Mouse (Mus musculus) megakaryocyte, embryonic 14.5 days (primary cell): ENCODE measurements around the gene Cdk5. TPM values are rescaled to one million over a fixed set of nuclear protein-coding genes. Genes with fewer than 3 reads are reported as not detected.

Experiments used
- H3K27me3 ChIP-seq: replicated peaks from 2 replicates; pipeline ENCODE3; 2012; ENCODE audit warnings: inconsistent platforms
- H3K36me3 ChIP-seq: replicated peaks from 2 replicates; pipeline ENCODE3; 2012; ENCODE audit warnings: low read length, inconsistent platforms, mixed read lengths
- H3K4me1 ChIP-seq: 2 replicates; pipeline ENCODE4 v1.6.1; 2012; ENCODE audit warnings: inconsistent platforms
- H3K4me3 ChIP-seq: replicated peaks from 2 replicates; pipeline ENCODE3; 2012; ENCODE audit warnings: moderate library complexity, mild to moderate bottlenecking, inconsistent platforms
- H3K9me3 ChIP-seq: 2 replicates; pipeline ENCODE4 v1.6.1; 2012; ENCODE audit warnings: inconsistent platforms
- FLI1 ChIP-seq: IDR thresholded peaks from 2 replicates; pipeline ENCODE4 v1.6.1; 2012; ENCODE audit warnings: low read length, inconsistent platforms, mixed read lengths
- GATA1 ChIP-seq: IDR thresholded peaks from 3 replicates; pipeline ENCODE4 v1.6.1; 2012; ENCODE audit warnings: mixed read lengths, low read length, inconsistent platforms, borderline replicate concordance
- polyA plus RNA-seq: library from polyadenylated mRNA; stranded (reverse); fragments of >175 nt; gene quantifications from 2 replicates; pipeline ENCODE4 v1.2.3, GENCODE M21; 2012; ENCODE audit warnings: low replicate concordance; ENCODE audit not compliant: insufficient read depth

Gene Cdk5
- polyA plus RNA-seq, 1 experiment, result 14.5 TPM

DNA sequence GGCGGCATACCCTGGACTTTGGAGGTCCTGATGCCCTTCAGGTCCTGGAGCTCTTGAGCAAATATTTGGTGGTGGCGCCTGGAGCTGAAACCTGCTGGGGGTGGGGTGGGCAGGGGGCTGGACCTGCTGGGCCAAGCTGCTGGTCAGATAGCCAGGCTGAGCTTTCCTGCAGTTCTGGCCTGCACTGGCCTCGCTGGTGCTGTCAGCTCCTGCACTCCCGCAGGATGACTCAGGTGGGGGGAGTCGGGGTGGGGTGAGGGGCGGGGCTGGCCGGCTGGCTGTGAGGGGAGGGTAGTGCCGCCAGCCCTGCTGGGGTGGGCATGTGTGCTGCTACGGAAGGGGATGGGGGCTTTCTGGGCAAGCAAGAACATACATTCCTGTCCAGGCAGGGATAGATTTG is 5.3 kb upstream of the Cdk5 start:
- Histone ChIP-seq H3K9me3 (no peaks in the 10 kb centered on the region), H3K27me3 (no peaks in the 10 kb centered on the region), H3K4me1 (peaks cover 44% of the 10 kb centered on the region), H3K36me3 (peaks cover 62% of the 10 kb centered on the region), H3K4me3 (no peak overlapping the region)
- TF ChIP-seq GATA1 (no peak), FLI1 (no peak)

GRCm38 (mm10) chr5:24427981-24428402 is 4.7 kb upstream of the Cdk5 start:
- peaks cover 46% of the 10 kb centered on the region for H3K4me1 ChIP-seq
- no peaks in the 10 kb centered on the region for H3K9me3 ChIP-seq
- no peaks in the 10 kb centered on the region for H3K27me3 ChIP-seq
- peaks cover 56% of the 10 kb centered on the region for H3K36me3 ChIP-seq
- TF ChIP-seq GATA1 (no peak), FLI1 (no peak)
- no peak overlapping the region for H3K4me3 ChIP-seq

- Histone ChIP-seq H3K27me3 (no peaks in the 10 kb centered on the region), H3K4me3 (peak overlapping the region; percentile 92), H3K9me3 (no peaks in the 10 kb centered on the region), H3K36me3 (peaks cover 49% of the 10 kb centered on the region), H3K4me1 (peaks cover 53% of the 10 kb centered on the region)
- TF ChIP-seq FLI1 (no peak), GATA1 (no peak)
These were observed 3.9 kb upstream of the Cdk5 start for GRCm38 (mm10) chr5:24427285-24427633.

DNA sequence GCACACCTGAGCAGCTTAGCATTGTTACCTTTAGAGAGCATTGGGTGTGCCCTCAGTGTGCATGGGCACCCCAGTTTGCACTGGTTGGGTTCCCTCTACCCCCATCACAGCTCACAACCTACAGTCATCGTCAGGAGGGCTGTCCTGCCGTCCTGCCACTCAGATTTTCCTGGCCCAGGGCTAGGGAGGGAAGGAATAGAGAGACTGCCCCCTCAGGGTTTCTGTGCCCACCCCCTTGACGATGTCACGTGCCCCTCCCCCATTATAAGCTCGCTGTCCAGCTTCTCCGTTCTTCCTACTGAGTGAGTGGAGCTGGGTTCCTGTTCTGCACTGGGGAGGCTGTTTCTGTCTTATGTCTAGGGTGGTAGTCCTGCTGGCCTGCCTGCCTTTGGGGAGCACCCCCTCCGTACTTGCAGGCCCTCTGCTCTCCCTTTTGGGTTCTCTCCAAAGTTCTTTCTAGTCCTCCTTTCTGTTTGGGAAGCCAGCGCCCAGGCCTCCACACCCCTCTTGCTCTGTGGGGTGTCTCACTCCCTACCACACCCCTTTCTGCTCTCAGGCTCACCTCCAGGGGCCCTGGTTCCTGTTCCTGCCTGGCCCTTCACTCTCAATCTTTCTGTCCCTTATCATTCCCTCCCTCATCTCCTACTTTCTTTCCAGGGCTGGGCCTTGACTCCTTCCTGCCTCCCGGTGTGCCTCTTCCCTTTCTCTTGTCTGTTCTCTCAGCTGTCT is 3.4 kb upstream of the Cdk5 start:
- TF ChIP-seq GATA1, result no peak
- TF ChIP-seq FLI1, result no peak
- Histone ChIP-seq H3K36me3 (peaks cover 49% of the 10 kb centered on the region), H3K27me3 (no peaks in the 10 kb centered on the region), H3K4me3 (peak overlapping the region; percentile 92), H3K9me3 (no peaks in the 10 kb centered on the region), H3K4me1 (peaks cover 58% of the 10 kb centered on the region)

DNA sequence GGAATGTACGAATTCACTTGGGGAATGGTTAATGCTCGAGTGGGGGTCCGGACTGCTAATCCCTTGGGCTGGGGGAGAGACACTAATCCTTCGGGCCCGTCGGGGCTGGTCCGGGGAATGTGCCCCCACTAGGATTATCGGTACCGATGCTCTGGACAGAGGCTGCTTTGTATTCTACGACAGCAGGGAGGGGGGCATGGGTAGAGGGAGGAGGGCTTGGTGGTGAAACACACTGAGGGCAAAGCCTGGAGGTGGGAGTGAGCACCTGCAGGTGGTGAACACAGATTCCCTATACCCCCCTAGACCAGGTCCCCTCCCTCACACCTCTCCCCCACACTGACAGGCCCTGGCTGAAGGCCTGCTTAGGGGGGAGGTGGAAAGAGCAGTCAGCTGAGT is 2.7 kb upstream of the Cdk5 start:
- Histone ChIP-seq H3K9me3 (no peaks in the 10 kb centered on the region), H3K4me1 (peaks cover 61% of the 10 kb centered on the region), H3K27me3 (no peaks in the 10 kb centered on the region), H3K4me3 (peak overlapping the region; percentile 92), H3K36me3 (peaks cover 49% of the 10 kb centered on the region)
- TF ChIP-seq GATA1 (no peak), FLI1 (no peak)

DNA sequence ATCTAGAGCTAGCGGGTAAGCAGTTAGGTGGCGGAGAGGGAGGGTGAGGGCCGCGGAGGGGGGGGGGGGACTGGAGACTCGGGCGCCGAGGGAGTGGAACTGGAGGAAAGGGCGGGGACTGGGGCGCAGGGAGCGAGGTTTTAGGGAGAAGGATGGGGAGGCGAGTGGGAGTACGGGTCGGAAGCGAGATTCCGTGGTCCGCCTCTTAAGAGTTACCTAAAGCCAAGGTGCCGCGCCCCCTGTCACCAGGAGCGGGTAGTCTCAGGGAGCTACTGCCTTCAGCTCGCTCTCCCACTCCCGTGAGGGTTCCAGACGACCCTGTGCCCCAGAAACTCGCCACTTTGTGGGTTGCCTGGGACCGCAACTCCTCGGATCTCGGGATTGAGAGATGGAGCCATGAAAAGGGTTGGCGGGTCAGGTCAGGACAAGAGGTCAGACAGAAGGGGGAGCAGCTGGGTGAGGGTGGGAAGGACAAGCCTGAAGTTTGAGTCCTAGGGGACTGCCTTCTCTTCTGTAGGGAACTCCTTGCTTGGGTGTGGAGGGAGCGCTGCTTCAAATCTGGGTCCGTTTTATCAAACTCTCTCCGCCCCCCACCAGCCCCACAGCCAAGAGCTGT is 2.2 kb upstream of the Cdk5 start:
- TF ChIP-seq GATA1, result no peak
- no peak for TF ChIP-seq FLI1
- peaks cover 49% of the 10 kb centered on the region for H3K36me3 ChIP-seq
- no peaks in the 10 kb centered on the region for H3K9me3 ChIP-seq
- H3K27me3 ChIP-seq, result no peaks in the 10 kb centered on the region
- H3K4me3 ChIP-seq, result peak overlapping the region; percentile 92
- H3K4me1 ChIP-seq, result peaks cover 66% of the 10 kb centered on the region

- peaks cover 49% of the 10 kb centered on the region for H3K36me3 ChIP-seq
- no peak for TF ChIP-seq FLI1
- TF ChIP-seq GATA1, result no peak
- no peaks in the 10 kb centered on the region for H3K27me3 ChIP-seq
- no peaks in the 10 kb centered on the region for H3K9me3 ChIP-seq
- peak overlapping the region; percentile 92 for H3K4me3 ChIP-seq
- peaks cover 72% of the 10 kb centered on the region for H3K4me1 ChIP-seq
These were observed 1.6 kb upstream of the Cdk5 start for GRCm38 (mm10) chr5:24424861-24425411.

GRCm38 (mm10) chr5:24424004-24424781 is 863 bp upstream of the Cdk5 start:
- Histone ChIP-seq H3K27me3 (peaks cover 1% of the 10 kb centered on the region), H3K4me1 (peaks cover 79% of the 10 kb centered on the region), H3K9me3 (no peaks in the 10 kb centered on the region), H3K4me3 (peak overlapping the region; percentile 92), H3K36me3 (peaks cover 49% of the 10 kb centered on the region)
- TF ChIP-seq GATA1 (no peak), FLI1 (no peak)

GRCm38 (mm10) chr5:24420381-24420780 is 2.9 kb downstream of the Cdk5 start:
- peaks cover 63% of the 10 kb centered on the region for H3K4me1 ChIP-seq
- peaks cover 26% of the 10 kb centered on the region for H3K27me3 ChIP-seq
- H3K36me3 ChIP-seq, result peaks cover 55% of the 10 kb centered on the region
- TF ChIP-seq FLI1 (no peak), GATA1 (no peak)
- no peaks in the 10 kb centered on the region for H3K9me3 ChIP-seq
- no peak overlapping the region for H3K4me3 ChIP-seq

GRCm38 (mm10) chr5:24417587-24417986 is 5.7 kb downstream of the Cdk5 start:
- H3K36me3 ChIP-seq, result peaks cover 55% of the 10 kb centered on the region
- TF ChIP-seq GATA1 (no peak), FLI1 (no peak)
- no peaks in the 10 kb centered on the region for H3K9me3 ChIP-seq
- no peak overlapping the region for H3K4me3 ChIP-seq
- peaks cover 54% of the 10 kb centered on the region for H3K27me3 ChIP-seq
- peaks cover 67% of the 10 kb centered on the region for H3K4me1 ChIP-seq
